Mouse (Mus musculus) left cerebral cortex, adult 11 months (tissue): Measurements from ENCODE around the gene Cyp2j6.
A peak's percentile ranks its signal among the peaks of the same experiment; 100 is the strongest.
"Not testable (repeated sequence)": the region's sequence is repeated elsewhere in the genome, so short reads cannot be mapped to it uniquely, and the experiment has no call there.

Source experiments
- DNase-seq: peaks from one replicate; pipeline ENCODE4 v3.0.0; 2022; ENCODE audit warnings: low spot score

The Cyp2j6 gene

GRCm38 (mm10) chr4:96553133-96553819, at the start of gene Cyp2j6:
Gene Cyp2j6 (minus strand): TSS chr4:96553661.
- DNase-seq = peak; percentile 17

GRCm38 (mm10) chr4:96591791-96592150, 38.3 kb upstream of the Cyp2j6 start:
- peak; percentile 47 for DNase-seq

DNA sequence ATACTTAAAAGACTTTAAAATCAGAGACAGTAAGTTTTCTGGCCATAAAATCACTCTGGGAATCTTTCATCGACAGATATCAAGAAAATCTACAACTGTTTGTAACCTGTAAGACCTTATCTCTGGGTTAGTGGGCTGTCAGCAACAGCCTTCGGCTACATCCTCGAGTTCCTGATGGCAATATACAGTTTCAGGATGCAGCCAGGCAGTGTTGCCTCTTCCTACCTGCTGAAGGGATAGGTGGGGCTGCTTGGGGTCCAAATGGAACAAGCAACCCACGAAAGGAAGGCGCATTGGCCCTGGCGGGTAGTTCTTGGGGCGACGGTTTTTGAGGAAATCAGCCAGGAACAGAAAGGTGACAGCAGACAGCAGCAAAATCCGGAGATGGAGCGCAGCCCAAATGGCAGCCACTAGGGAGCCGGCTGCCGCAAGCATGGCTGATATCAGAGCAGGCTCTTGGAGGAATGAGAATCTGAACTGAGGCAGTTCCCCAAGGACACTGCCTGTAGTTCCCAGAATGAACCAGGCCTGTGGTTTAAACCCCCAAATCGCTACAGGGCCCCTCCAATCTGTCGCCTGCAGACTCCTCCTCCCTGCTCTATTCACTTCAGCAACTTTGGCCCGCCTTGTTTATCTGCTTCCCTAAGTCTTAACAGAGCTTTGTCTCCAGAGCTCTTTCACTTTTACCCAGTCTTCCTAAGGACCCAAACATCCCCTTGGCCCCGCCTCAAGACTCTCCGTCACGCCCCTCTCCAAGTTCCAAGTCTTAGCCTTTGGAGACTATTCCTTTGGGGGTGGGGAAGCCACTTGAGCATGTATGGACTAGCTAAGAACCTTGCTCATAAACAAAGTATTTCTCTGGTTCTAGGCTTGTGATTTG, 37.7 kb upstream of the Cyp2j6 start, which contains the start of gene Cyp2j9:
TSS of gene Cyp2j9 (minus strand) at position 668 of the 880 bp plus-strand sequence.
- peak; percentile 18 for DNase-seq

GRCm38 (mm10) chr4:96581425-96582088, 28.1 kb upstream of the Cyp2j6 start:
- DNase-seq = no peak

DNA sequence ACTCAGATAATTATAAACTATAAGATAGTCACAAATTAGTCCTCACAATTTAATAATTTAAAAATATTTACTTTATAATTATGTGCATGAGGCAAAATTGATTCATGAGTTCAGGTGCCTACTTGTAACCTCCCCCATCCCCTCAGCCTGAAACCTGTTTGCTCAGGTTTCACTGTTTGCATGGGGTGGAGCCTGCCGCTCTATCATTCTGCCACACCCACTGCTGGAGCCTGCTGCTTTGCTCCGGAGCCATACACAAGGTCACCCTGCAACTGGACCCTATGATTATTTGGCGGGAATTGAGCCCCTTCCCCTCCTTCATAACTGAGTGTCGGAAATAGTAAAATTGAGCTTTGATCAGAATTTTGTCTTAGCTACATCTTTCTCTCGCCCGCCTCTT, 26.9 kb upstream of the Cyp2j6 start:
- not testable (repeated sequence) for DNase-seq

DNA sequence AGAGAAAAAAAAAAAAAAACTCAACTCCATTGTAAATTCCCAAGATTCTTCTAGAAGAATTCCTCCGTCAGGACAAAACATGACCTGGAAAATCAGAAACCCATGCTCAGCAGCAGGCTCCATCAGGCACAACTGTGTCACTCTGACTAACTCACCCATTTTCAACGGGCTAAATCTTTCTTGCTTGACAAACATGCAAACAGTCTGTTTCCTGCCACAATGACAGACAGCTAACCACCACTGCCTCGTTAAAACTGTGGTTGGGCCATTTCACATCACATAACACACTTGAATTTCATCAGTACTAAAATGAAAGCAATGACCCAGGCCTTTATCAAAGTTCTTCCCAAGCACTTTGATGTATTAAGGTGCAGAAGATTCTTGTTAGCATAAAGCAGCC, 16.0 kb upstream of the Cyp2j6 start:
- no peak for DNase-seq

DNA sequence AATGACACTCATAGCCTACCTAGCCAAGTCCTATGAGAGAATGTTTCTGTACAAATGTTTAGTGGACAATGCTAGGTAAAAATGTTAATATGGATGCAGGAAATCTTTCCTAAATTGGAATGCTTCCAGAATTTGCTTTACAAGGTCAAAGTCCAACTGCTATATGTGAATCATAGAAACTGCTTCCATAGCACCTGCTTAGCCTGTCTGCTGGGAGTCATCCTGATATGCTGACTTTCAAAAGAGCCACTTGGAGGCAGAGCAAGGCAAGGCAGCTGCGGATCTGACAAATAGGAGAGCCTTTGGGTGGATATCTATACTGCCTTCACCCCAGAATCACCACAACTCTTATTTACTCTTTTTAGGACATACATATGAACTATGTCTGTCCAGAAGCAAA, 14.5 kb upstream of the Cyp2j6 start:
- no peak for DNase-seq

DNA sequence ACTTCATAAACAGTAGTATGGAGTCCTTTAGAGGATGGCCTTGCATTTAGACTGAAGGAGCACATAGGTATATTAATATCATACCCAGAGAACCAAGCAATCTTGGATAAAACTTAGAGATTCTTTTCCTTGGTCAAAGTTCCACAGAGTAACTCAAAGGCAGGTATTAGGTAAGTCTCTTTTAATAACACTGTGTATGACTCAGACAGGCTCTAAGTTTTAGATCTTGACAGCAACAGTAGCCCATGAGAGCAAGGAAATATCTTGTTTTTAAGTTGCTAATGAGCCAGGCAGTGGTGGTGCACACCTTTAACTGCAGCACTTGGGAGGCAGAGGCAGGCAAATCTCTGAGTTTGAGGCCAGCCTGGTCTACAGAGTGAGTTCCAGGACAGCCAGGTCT, 12.3 kb upstream of the Cyp2j6 start:
- DNase-seq = no peak

- no peak for DNase-seq
Observed at GRCm38 (mm10) chr4:96560464-96560863, 7.0 kb upstream of the Cyp2j6 start.

GRCm38 (mm10) chr4:96559781-96560180, 6.3 kb upstream of the Cyp2j6 start:
- DNase-seq = no peak

- no peak for DNase-seq
Observed at GRCm38 (mm10) chr4:96551619-96552018, 1.8 kb downstream of the Cyp2j6 start.

DNA sequence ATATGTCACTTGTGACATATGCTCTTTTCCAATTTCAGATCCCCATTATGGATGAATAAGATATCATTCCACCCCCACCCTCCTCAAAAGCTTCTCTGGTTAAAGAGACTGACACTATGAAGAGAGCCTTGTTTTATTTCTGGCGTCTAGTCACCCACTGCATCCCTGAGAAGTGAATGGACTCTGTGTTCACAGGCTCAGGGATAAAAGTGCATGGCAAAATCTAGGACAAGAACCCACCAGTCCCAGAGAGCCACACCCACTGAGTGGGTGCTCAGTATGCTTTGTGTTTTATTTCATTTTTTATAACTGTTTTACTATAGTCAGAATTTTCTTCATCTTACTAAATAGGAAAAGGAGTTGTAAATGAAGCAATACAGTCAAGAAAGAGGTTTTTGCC, 7.5 kb downstream of the Cyp2j6 start:
- peak; percentile 18 for DNase-seq

DNA sequence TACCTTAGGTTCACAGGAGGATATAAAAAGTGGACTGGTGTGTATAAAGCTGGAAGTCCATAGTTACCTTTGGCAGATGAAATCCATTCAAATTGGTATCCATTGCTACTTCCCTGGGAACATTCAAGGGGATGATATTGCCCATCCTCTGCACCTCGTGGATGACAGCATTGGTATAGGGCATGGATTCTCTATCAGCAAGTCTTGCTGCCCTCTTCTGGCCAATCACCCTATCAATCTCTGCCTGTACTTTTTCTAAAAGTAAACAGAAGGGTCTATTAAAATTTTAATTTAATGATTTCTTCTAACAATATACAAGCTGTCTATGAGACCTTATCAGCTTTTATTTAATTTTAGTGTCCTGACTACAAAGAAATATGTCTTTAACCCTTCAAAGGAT, 27.7 kb downstream of the Cyp2j6 start:
- no peak for DNase-seq

GRCm38 (mm10) chr4:96522256-96522655, 31.2 kb downstream of the Cyp2j6 start:
- no peak for DNase-seq

GRCm38 (mm10) chr4:96510083-96510482, 43.4 kb downstream of the Cyp2j6 start:
- no peak for DNase-seq

- DNase-seq = no peak
Observed at GRCm38 (mm10) chr4:96507286-96507685, 46.2 kb downstream of the Cyp2j6 start, which contains the start of gene Cyp2j8. Gene Cyp2j8 (minus strand): TSS chr4:96507386.
